Mouse (Mus musculus) v-Abl transformed pro-B cells (cell line): ENCODE results near the gene Hoxd3.

Source experiments
- in situ Hi-C, 2 experiments: fragments of 400-800 bp; cut with MboI; formaldehyde crosslinking; loops; one replicate each; pipeline ENCODE4 v1.15.1; 2025; ENCODE audit not compliant: unreplicated experiment in 2 of 2

Gene Hoxd3

GRCm38 (mm10) chr2:74676376-74677052 lies 35.2 kb upstream of the Hoxd3 start:
- in situ Hi-C loops: loop anchor here (5.0 to 25.0 kb wide), 3 partner anchors 1086 to 1286 kb away; partner anchors contain the start of gene Chrna1 (in 1 of the 2)

- in situ Hi-C loops: loop anchor here (5.0 to 25.0 kb wide), 3 partner anchors 1085 to 1285 kb away; partner anchors contain the start of gene Chrna1 (in 1 of the 2)
Observed at GRCm38 (mm10) chr2:74677106-74677505, 34.6 kb upstream of the Hoxd3 start.

- in situ Hi-C loops: loop anchor here (5.0 to 25.0 kb wide), 3 partner anchors 1083 to 1283 kb away; partner anchors contain the start of gene Chrna1 (in 1 of the 2)
Observed at GRCm38 (mm10) chr2:74678891-74679595, 32.7 kb upstream of the Hoxd3 start, which contains the start of gene Hoxd11. Hoxd11 (plus strand) TSS chr2:74679557.

- in situ Hi-C loops: loop anchor here (5.0 to 25.0 kb wide), 3 partner anchors 1083 to 1283 kb away; partner anchors contain the start of gene Chrna1 (in 1 of the 2)
Observed at GRCm38 (mm10) chr2:74679596-74679971, 32.1 kb upstream of the Hoxd3 start.

GRCm38 (mm10) chr2:74679980-74680379 lies 31.7 kb upstream of the Hoxd3 start:
- in situ Hi-C loops: loop anchor here (5.0 to 25.0 kb wide), 3 partner anchors 1082 to 1282 kb away; partner anchors contain the start of gene Chrna1 (in 1 of the 2)

- in situ Hi-C loops: loop anchor here (25.0 kb wide), 2 partner anchors 1082 to 1282 kb away; no protein-coding TSS in a partner anchor
Observed at GRCm38 (mm10) chr2:74680561-74681398, 30.9 kb upstream of the Hoxd3 start.

- in situ Hi-C loops: loop anchor here (25.0 kb wide), 2 partner anchors 1080 to 1280 kb away; no protein-coding TSS in a partner anchor
Observed at GRCm38 (mm10) chr2:74681594-74682531, 29.9 kb upstream of the Hoxd3 start.

- in situ Hi-C loops: loop anchor here (25.0 kb wide), 2 partner anchors 1080 to 1280 kb away; no protein-coding TSS in a partner anchor
Observed at GRCm38 (mm10) chr2:74682796-74683195, 28.9 kb upstream of the Hoxd3 start.

- in situ Hi-C loops: loop anchor here (25.0 kb wide), 2 partner anchors 1079 to 1279 kb away; no protein-coding TSS in a partner anchor
Observed at GRCm38 (mm10) chr2:74683471-74683951, 28.2 kb upstream of the Hoxd3 start.

GRCm38 (mm10) chr2:74684106-74684505 lies 27.6 kb upstream of the Hoxd3 start:
- in situ Hi-C loops: loop anchor here (25.0 kb wide), 2 partner anchors 1078 to 1278 kb away; no protein-coding TSS in a partner anchor

GRCm38 (mm10) chr2:74685059-74685603 lies 26.6 kb upstream of the Hoxd3 start:
- in situ Hi-C loops: loop anchor here (25.0 kb wide), 2 partner anchors 1077 to 1277 kb away; no protein-coding TSS in a partner anchor

GRCm38 (mm10) chr2:74686301-74686987 lies 25.3 kb upstream of the Hoxd3 start:
- in situ Hi-C loops: loop anchor here (25.0 kb wide), 2 partner anchors 1076 to 1276 kb away; no protein-coding TSS in a partner anchor

- in situ Hi-C loops: loop anchor here (25.0 kb wide), 2 partner anchors 1075 to 1275 kb away; no protein-coding TSS in a partner anchor
Observed at GRCm38 (mm10) chr2:74686988-74687697, 24.6 kb upstream of the Hoxd3 start.

GRCm38 (mm10) chr2:74687698-74688555 lies 23.8 kb upstream of the Hoxd3 start:
- in situ Hi-C loops: loop anchor here (25.0 kb wide), 2 partner anchors 1074 to 1274 kb away; no protein-coding TSS in a partner anchor

GRCm38 (mm10) chr2:74688795-74689573 lies 22.7 kb upstream of the Hoxd3 start:
- in situ Hi-C loops: loop anchor here (25.0 kb wide), 2 partner anchors 1073 to 1273 kb away; no protein-coding TSS in a partner anchor
